Mouse (Mus musculus): ENCODE measurements around the gene Dexi. TPM values are rescaled to one million over a fixed set of nuclear protein-coding genes. Genes with fewer than 3 reads are reported as not detected.
A peak's percentile ranks its signal among the peaks of the same experiment; 100 is the strongest.

The Dexi gene
- polyA plus RNA-seq, 1 experiment from 2014 or later, result 19.1 TPM

- H3K4me2 ChIP-seq, result no peak overlapping the region
- H3K4me1 ChIP-seq (replicated peaks), result no peaks in the 10 kb centered on the region
- no peaks in the 10 kb centered on the region for H3K36me3 ChIP-seq
- WGBS, result 88% methylated on average over 12 of the region's 12 CpGs
- no peak for ATAC-seq (ENCODE audit: low read depth)
- no peak overlapping the region for H3K9ac ChIP-seq
- no peaks in the 10 kb centered on the region for H3K27me3 ChIP-seq
- H3K9me3 ChIP-seq, result no peaks in the 10 kb centered on the region
- H3K27ac ChIP-seq (replicated peaks), result no peak overlapping the region
- no peak overlapping the region for H3K4me3 ChIP-seq
Observed at GRCm38 (mm10) chr16:10515953-10516572, 26.8 kb downstream of the Dexi start.

- Histone ChIP-seq H3K4me2 (no peak overlapping the region), H3K36me3 (no peaks in the 10 kb centered on the region), H3K4me1 (replicated peaks) (no peaks in the 10 kb centered on the region), H3K27ac (replicated peaks) (no peak overlapping the region), H3K9me3 (no peaks in the 10 kb centered on the region), H3K4me3 (no peak overlapping the region), H3K9ac (no peak overlapping the region), H3K27me3 (no peaks in the 10 kb centered on the region)
- WGBS, result 90% methylated on average over 12 of the region's 12 CpGs
- no peak for ATAC-seq (ENCODE audit: low read depth)
Observed at GRCm38 (mm10) chr16:10511134-10511520, 31.7 kb downstream of the Dexi start.

GRCm38 (mm10) chr16:10510477-10511133, 32.2 kb downstream of the Dexi start:
- Histone ChIP-seq H3K27me3 (no peaks in the 10 kb centered on the region), H3K4me3 (no peak overlapping the region), H3K4me1 (replicated peaks) (no peaks in the 10 kb centered on the region), H3K36me3 (no peaks in the 10 kb centered on the region), H3K9ac (no peak overlapping the region), H3K9me3 (no peaks in the 10 kb centered on the region), H3K27ac (replicated peaks) (no peak overlapping the region), H3K4me2 (no peak overlapping the region)
- WGBS, result 63% methylated on average over 14 of the region's 14 CpGs
- ATAC-seq (ENCODE audit: low read depth), result no peak

- H3K9me3 ChIP-seq, result no peaks in the 10 kb centered on the region
- no peaks in the 10 kb centered on the region for H3K4me1 ChIP-seq (replicated peaks)
- 74% methylated on average over 6 of the region's 6 CpGs for WGBS
- H3K27ac ChIP-seq (replicated peaks), result no peak overlapping the region
- no peaks in the 10 kb centered on the region for H3K36me3 ChIP-seq
- no peaks in the 10 kb centered on the region for H3K27me3 ChIP-seq
- ATAC-seq (ENCODE audit: low read depth), result no peak
- H3K9ac ChIP-seq, result no peak overlapping the region
- H3K4me3 ChIP-seq, result no peak overlapping the region
- H3K4me2 ChIP-seq, result no peak overlapping the region
Observed at GRCm38 (mm10) chr16:10508691-10509090, 34.2 kb downstream of the Dexi start.

GRCm38 (mm10) chr16:10507445-10507844, 35.4 kb downstream of the Dexi start:
- WGBS, result 64% methylated on average over 4 of the region's 4 CpGs
- H3K9me3 ChIP-seq, result no peaks in the 10 kb centered on the region
- H3K27me3 ChIP-seq, result no peaks in the 10 kb centered on the region
- no peak overlapping the region for H3K4me2 ChIP-seq
- ATAC-seq (ENCODE audit: low read depth), result no peak
- no peak overlapping the region for H3K27ac ChIP-seq (replicated peaks)
- H3K9ac ChIP-seq, result no peak overlapping the region
- no peak overlapping the region for H3K4me3 ChIP-seq
- H3K4me1 ChIP-seq (replicated peaks), result no peaks in the 10 kb centered on the region
- no peaks in the 10 kb centered on the region for H3K36me3 ChIP-seq

- Histone ChIP-seq H3K4me2 (no peak overlapping the region), H3K4me3 (no peak overlapping the region), H3K27ac (replicated peaks) (no peak overlapping the region), H3K36me3 (no peaks in the 10 kb centered on the region), H3K4me1 (replicated peaks) (no peaks in the 10 kb centered on the region), H3K9ac (no peak overlapping the region), H3K9me3 (no peaks in the 10 kb centered on the region), H3K27me3 (no peaks in the 10 kb centered on the region)
- no peak for ATAC-seq (ENCODE audit: low read depth)
- 69% methylated on average over 2 of the region's 2 CpGs for WGBS
Observed at GRCm38 (mm10) chr16:10503058-10503457, 39.8 kb downstream of the Dexi start.

GRCm38 (mm10) chr16:10501865-10502264, 41.0 kb downstream of the Dexi start:
- H3K4me1 ChIP-seq (replicated peaks), result no peaks in the 10 kb centered on the region
- no peak overlapping the region for H3K27ac ChIP-seq (replicated peaks)
- H3K9ac ChIP-seq, result no peak overlapping the region
- no peak overlapping the region for H3K4me2 ChIP-seq
- H3K27me3 ChIP-seq, result no peaks in the 10 kb centered on the region
- 13% methylated on average over 8 of the region's 8 CpGs for WGBS
- 0 out of 2 replicates have a peak, but pooled peaks have one; percentile 27 for ATAC-seq (ENCODE audit: low read depth)
- no peak overlapping the region for H3K4me3 ChIP-seq
- no peaks in the 10 kb centered on the region for H3K9me3 ChIP-seq
- no peaks in the 10 kb centered on the region for H3K36me3 ChIP-seq

- WGBS, result 62% methylated on average over 1 of the region's 1 CpGs
- H3K27ac ChIP-seq (replicated peaks), result no peak overlapping the region
- H3K4me2 ChIP-seq, result no peak overlapping the region
- no peaks in the 10 kb centered on the region for H3K4me1 ChIP-seq (replicated peaks)
- no peak overlapping the region for H3K9ac ChIP-seq
- H3K27me3 ChIP-seq, result no peaks in the 10 kb centered on the region
- no peaks in the 10 kb centered on the region for H3K36me3 ChIP-seq
- ATAC-seq (ENCODE audit: low read depth), result no peak
- H3K9me3 ChIP-seq, result no peaks in the 10 kb centered on the region
- H3K4me3 ChIP-seq, result no peak overlapping the region
Observed at GRCm38 (mm10) chr16:10499122-10499521, 43.7 kb downstream of the Dexi start.

GRCm38 (mm10) chr16:10498096-10498602, 44.7 kb downstream of the Dexi start:
- Histone ChIP-seq H3K4me1 (replicated peaks) (no peaks in the 10 kb centered on the region), H3K4me2 (no peak overlapping the region), H3K27me3 (no peaks in the 10 kb centered on the region), H3K9me3 (no peaks in the 10 kb centered on the region), H3K4me3 (no peak overlapping the region), H3K9ac (no peak overlapping the region), H3K36me3 (no peaks in the 10 kb centered on the region), H3K27ac (replicated peaks) (no peak overlapping the region)
- ATAC-seq (ENCODE audit: low read depth), result no peak
- WGBS, result 70% methylated on average over 5 of the region's 5 CpGs

- Histone ChIP-seq H3K4me3 (no peak overlapping the region), H3K27me3 (no peaks in the 10 kb centered on the region), H3K9me3 (no peaks in the 10 kb centered on the region), H3K4me2 (no peak overlapping the region), H3K9ac (no peak overlapping the region), H3K36me3 (no peaks in the 10 kb centered on the region), H3K4me1 (replicated peaks) (no peaks in the 10 kb centered on the region), H3K27ac (replicated peaks) (no peak overlapping the region)
- 86% methylated on average over 2 of the region's 2 CpGs for WGBS
- ATAC-seq (ENCODE audit: low read depth), result no peak
Observed at GRCm38 (mm10) chr16:10495824-10496298, 47.0 kb downstream of the Dexi start.

- Histone ChIP-seq H3K9me3 (no peaks in the 10 kb centered on the region), H3K4me2 (no peak overlapping the region), H3K27ac (replicated peaks) (no peak overlapping the region), H3K36me3 (no peaks in the 10 kb centered on the region), H3K4me1 (replicated peaks) (peaks cover 8% of the 10 kb centered on the region; the same call in 1 of the 2 replicates), H3K4me3 (no peak overlapping the region), H3K27me3 (peaks cover 13% of the 10 kb centered on the region), H3K9ac (no peak overlapping the region)
- WGBS, result 87% methylated on average over 3 of the region's 3 CpGs
- no peak for ATAC-seq (ENCODE audit: low read depth)
Observed at GRCm38 (mm10) chr16:10492587-10492986, 50.3 kb downstream of the Dexi start.

- Histone ChIP-seq H3K27me3 (peaks cover 17% of the 10 kb centered on the region), H3K4me1 (replicated peaks) (peaks cover 8% of the 10 kb centered on the region; the same call in 1 of the 2 replicates), H3K27ac (replicated peaks) (no peak overlapping the region), H3K9me3 (no peaks in the 10 kb centered on the region), H3K9ac (no peak overlapping the region), H3K36me3 (no peaks in the 10 kb centered on the region), H3K4me3 (no peak overlapping the region), H3K4me2 (no peak overlapping the region)
- 88% methylated on average over 4 of the region's 4 CpGs for WGBS
- no peak for ATAC-seq (ENCODE audit: low read depth)
Observed at GRCm38 (mm10) chr16:10491716-10492115, 51.1 kb downstream of the Dexi start.

Measured in neural tube, embryonic 13.5 days (tissue).